ENCODE assay signal across 24 mouse cellular contexts in the genomic region with DNA sequence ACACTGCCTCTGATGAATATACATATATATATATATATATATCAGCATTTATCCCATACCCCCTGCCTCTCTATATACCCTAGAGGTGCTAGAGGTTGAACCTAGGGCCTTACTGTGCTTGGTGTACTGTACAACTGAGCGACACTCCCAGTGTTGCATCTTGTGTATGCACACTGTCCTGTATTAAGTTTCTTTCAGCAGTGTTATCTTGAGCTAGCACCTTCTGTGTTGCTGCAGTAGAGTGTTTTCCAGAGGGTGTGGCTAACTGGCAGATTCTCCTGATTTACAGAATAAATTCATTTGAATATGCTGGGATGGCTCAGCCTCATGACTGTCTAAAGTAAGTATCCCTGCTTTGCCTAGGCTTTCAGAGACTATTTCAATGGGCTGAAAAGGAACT. TPM values are rescaled to one million over a fixed set of nuclear protein-coding genes. Genes with fewer than 3 reads are reported as not detected.
DNase-seq lines count a peak whose midpoint lies in the region; ATAC-seq and TF ChIP-seq lines count a peak whose summit lies in the region.
"Had no signal": no experiment of that assay in that cellular context is flagged by ENCODE, and none has a peak within 500 bp of the region (broad histone marks: within the 10 kb centered on the region; RNA-seq: fewer than 3 reads in every experiment).

No protein-coding gene starts in this region.

- peak; percentile 68 for ATAC-seq in G1E (ENCODE audit: extremely low read depth, insufficient number of reproducible peaks, low FRiP score, poor library complexity, severe bottlenecking)
- peak; percentile 99 for ATAC-seq in liver, postnatal 0 days
- ATAC-seq in CD4-positive, CD25-positive, alpha-beta regulatory T cell, adult 4 months: no peak
- ATAC-seq: activated CD4-positive, CD25-positive, alpha-beta regulatory T cell, adult 4 months; forebrain, embryonic 15.5 days; hindbrain, postnatal 0 days; intestine, postnatal 0 days; Patski had no signal

- H3K4me3 ChIP-seq in G1E (ENCODE audit: low read depth, low read length): no peak overlapping the region
- no peak overlapping the region for H3K4me3 ChIP-seq in liver, postnatal 0 days (ENCODE audit: low read depth, low read length)
- H3K4me3 ChIP-seq in midbrain, embryonic 10.5 days: no peak overlapping the region
- H3K4me3 ChIP-seq: forebrain, embryonic 15.5 days; heart, embryonic 15.5 days; kidney, embryonic 15.5 days; midbrain, embryonic 12.5 days had no signal

- peak; percentile 94 for TF ChIP-seq EP300 in liver, postnatal 0 days (IDR thresholded peaks at IDR 0.05; ENCODE audit: low read depth)

- H3K4me2 ChIP-seq in liver, postnatal 0 days (ENCODE audit: low read depth, low read length): peak overlapping the region; percentile 11
- H3K4me2 ChIP-seq: forebrain, embryonic 15.5 days; heart, embryonic 15.5 days; kidney, embryonic 15.5 days; lung, embryonic 14.5 days; midbrain, embryonic 12.5 days had no signal

- WGBS in liver, postnatal 0 days (ENCODE audit: insufficient replicate concordance): 57% methylated on average over 1 of the region's 1 CpGs
- 87% methylated on average over 1 of the region's 1 CpGs for WGBS in midbrain, embryonic 10.5 days

- DNase-seq in G1E (ENCODE audit: low spot score) (no peak), liver (peak; percentile 58)
- peak; percentile 56 for DNase-seq in c-Kit-negative CD71-positive TER-119-positive erythroid progenitor cells, embryonic 14.5 days (ENCODE audit: low read depth, low spot score)
- DNase-seq in liver, postnatal 0 days: no peak
- DNase-seq in midbrain, embryonic 10.5 days (ENCODE audit: low spot score): no peak
- DNase-seq in testis, postnatal 10 days (ENCODE audit: low spot score): no peak
- DNase-seq: adrenal gland, postnatal 10 days; B cell, adult 2 months; cerebellum, adult 9-10 months; heart, adult 11 months; kidney, postnatal 4 days; lung, embryonic 14.5 days; lung, postnatal 36 days; right cerebral cortex, postnatal 4 days; thymus, postnatal 36 days had no signal

- no peaks in the 10 kb centered on the region for H3K27me3 ChIP-seq in G1E (ENCODE audit: insufficient read depth, low read length)
- H3K27me3 ChIP-seq in liver, postnatal 0 days (ENCODE audit: insufficient read depth, low read length): no peaks in the 10 kb centered on the region
- peaks cover 7% of the 10 kb centered on the region for H3K27me3 ChIP-seq in midbrain, embryonic 10.5 days (ENCODE audit: low read depth, poor library complexity, severe bottlenecking)
- H3K27me3 ChIP-seq: forebrain, embryonic 15.5 days; heart, embryonic 15.5 days; kidney, embryonic 15.5 days; Patski had no signal

- TF ChIP-seq CTCF in G1E (IDR thresholded peaks at IDR 0.05; ENCODE audit: low read depth, low read length): no peak
- TF ChIP-seq CTCF in liver, postnatal 0 days (IDR thresholded peaks at IDR 0.05; ENCODE audit: low read depth): no peak

- H3K27ac ChIP-seq in liver, postnatal 0 days (ENCODE audit: low read depth): peak overlapping the region; percentile 65
- no peak overlapping the region for H3K27ac ChIP-seq in midbrain, embryonic 10.5 days (replicated peaks)
- H3K27ac ChIP-seq: forebrain, embryonic 15.5 days; heart, embryonic 15.5 days; hindbrain, postnatal 0 days; kidney, embryonic 15.5 days; midbrain, embryonic 12.5 days had no signal

- H3K9ac ChIP-seq in liver, postnatal 0 days (replicated peaks): no peak overlapping the region
- H3K9ac ChIP-seq: forebrain, embryonic 15.5 days; heart, embryonic 15.5 days; kidney, embryonic 15.5 days; lung, embryonic 14.5 days; midbrain, embryonic 12.5 days had no signal

- peaks cover 62% of the 10 kb centered on the region for H3K4me1 ChIP-seq in G1E (ENCODE audit: insufficient read depth, low read depth, low read length)
- H3K4me1 ChIP-seq in liver, postnatal 0 days (ENCODE audit: insufficient read depth): peaks cover 25% of the 10 kb centered on the region
- peaks cover under 1% of the 10 kb centered on the region for H3K4me1 ChIP-seq in midbrain, embryonic 10.5 days
- H3K4me1 ChIP-seq: forebrain, embryonic 15.5 days; heart, embryonic 15.5 days; kidney, embryonic 15.5 days; midbrain, embryonic 12.5 days had no signal

- no peaks in the 10 kb centered on the region for H3K9me3 ChIP-seq in G1E (replicated peaks)
- H3K9me3 ChIP-seq in liver, postnatal 0 days (ENCODE audit: low read length): no peaks in the 10 kb centered on the region
- H3K9me3 ChIP-seq in midbrain, embryonic 10.5 days (replicated peaks): no peaks in the 10 kb centered on the region
- H3K9me3 ChIP-seq: forebrain, embryonic 15.5 days; heart, embryonic 15.5 days; kidney, embryonic 15.5 days; midbrain, embryonic 12.5 days had no signal

- no peaks in the 10 kb centered on the region for H3K36me3 ChIP-seq in G1E (replicated peaks)
- no peaks in the 10 kb centered on the region for H3K36me3 ChIP-seq in liver, postnatal 0 days (replicated peaks; ENCODE audit: insufficient read depth, low read length)
- no peaks in the 10 kb centered on the region for H3K36me3 ChIP-seq in midbrain, embryonic 10.5 days
- H3K36me3 ChIP-seq: forebrain, embryonic 15.5 days; heart, embryonic 15.5 days; kidney, embryonic 15.5 days; midbrain, embryonic 12.5 days had no signal

RNA-seq across cellular contexts. Expression of a gene that starts 54.7 kb away (rescaled TPM):
- total RNA-seq in G1E (2014; fragmentation: Nextera tagmentation) (224 and 232 TPM in 2 replicates), G1E (2017) (34.3 and 37.1 TPM in 2 replicates)
- 22.5 and 26.4 TPM in 2 replicates for polyA plus RNA-seq in G1E (2012)
- 4.5 and 5.1 TPM in 2 replicates for polyA plus RNA-seq in liver, postnatal 0 days (2015; fragmentation: Nextera tagmentation; extraction: Ambion mirVana)
- 14.1 and 21.1 TPM in 2 replicates for polyA plus RNA-seq in midbrain, embryonic 10.5 days (2016; fragmentation: Nextera tagmentation; extraction: Ambion mirVana)
- 10 to 100 TPM; 15.9 to 18.2 TPM for polyA plus RNA-seq in CD4-positive, CD25-positive, alpha-beta regulatory T cell, adult 4 months (2017; shearing (Covaris generic))

Comparison
In these comparisons a context has a peak if more than half of its experiments do, and no peak if none do; other contexts are left out.
1. DNase-seq: peak in c-Kit-negative CD71-positive TER-119-positive erythroid progenitor cells, embryonic 14.5 days (single experiment) and liver (single experiment); none in G1E (single experiment), liver, postnatal 0 days (single experiment), midbrain, embryonic 10.5 days (single experiment) and testis, postnatal 10 days (single experiment).